Mouse (Mus musculus) frontal cortex, postnatal 14 days (tissue): ENCODE measurements around the gene Zfp78.
"Not testable (repeated sequence)": the region's sequence is repeated elsewhere in the genome, so short reads cannot be mapped to it uniquely, and the experiment has no call there.

Source experiments
- DNase-seq, 2 experiments: peaks; one replicate each; pipeline ENCODE4 v3.0.0; 2022; ENCODE audit warnings: low spot score in 2 of 2

Gene Zfp78

GRCm38 (mm10) chr7:6363047-6363488 lies at the start of gene Zfp78:
Gene Zfp78 (plus strand): TSS chr7:6363280.
- no peak for DNase-seq

GRCm38 (mm10) chr7:6330458-6331232 lies 32.4 kb upstream of the Zfp78 start:
- peak; percentile 31 to 33 for DNase-seq

GRCm38 (mm10) chr7:6331233-6331956 lies 31.7 kb upstream of the Zfp78 start, which contains the start of gene Zfp583:
Gene Zfp583 (minus strand): TSS chr7:6331285.
- peak; percentile 73 to 83 for DNase-seq

GRCm38 (mm10) chr7:6339865-6340264 lies 23.2 kb upstream of the Zfp78 start:
- no peak for DNase-seq

GRCm38 (mm10) chr7:6343501-6344071 lies 19.5 kb upstream of the Zfp78 start, which contains the start of gene Gm3854:
Gene Gm3854 (plus strand): TSS chr7:6343759.
- DNase-seq, result peak; percentile 76 to 77

GRCm38 (mm10) chr7:6344124-6344523 lies 19.0 kb upstream of the Zfp78 start:
- no peak for DNase-seq

GRCm38 (mm10) chr7:6358121-6358520 lies 5.0 kb upstream of the Zfp78 start:
- DNase-seq, result no peak

- no peak for DNase-seq
Measured at GRCm38 (mm10) chr7:6358937-6359590, 4.0 kb upstream of the Zfp78 start.

GRCm38 (mm10) chr7:6360477-6361060 lies 2.5 kb upstream of the Zfp78 start:
- DNase-seq, result no peak

GRCm38 (mm10) chr7:6361756-6362155 lies 1.3 kb upstream of the Zfp78 start:
- DNase-seq, result no peak

GRCm38 (mm10) chr7:6362268-6363046 lies 623 bp upstream of the Zfp78 start:
- peak; percentile 98 to 99 for DNase-seq

- no peak for DNase-seq
Measured at GRCm38 (mm10) chr7:6364761-6365160, 1.7 kb downstream of the Zfp78 start.

DNA sequence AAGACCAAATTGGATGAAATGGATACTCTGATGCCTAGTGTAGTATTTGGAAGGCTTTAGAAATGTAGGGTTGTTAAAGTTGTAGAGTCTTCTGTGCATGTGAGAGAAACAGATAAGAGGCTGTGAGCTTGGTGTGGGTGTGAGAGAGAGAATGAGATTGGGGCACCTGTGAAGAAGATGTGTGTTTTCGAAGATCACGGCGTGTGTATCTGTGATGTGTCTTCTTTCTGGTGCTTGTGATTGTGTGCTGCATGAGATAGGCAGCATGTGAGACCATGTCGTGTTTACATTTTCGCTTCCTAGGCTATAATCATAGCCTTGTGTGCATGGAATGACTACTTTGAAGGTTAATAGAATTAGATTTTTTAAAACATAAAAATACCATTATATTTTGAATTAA lies 4.1 kb downstream of the Zfp78 start:
- DNase-seq, result no peak

DNA sequence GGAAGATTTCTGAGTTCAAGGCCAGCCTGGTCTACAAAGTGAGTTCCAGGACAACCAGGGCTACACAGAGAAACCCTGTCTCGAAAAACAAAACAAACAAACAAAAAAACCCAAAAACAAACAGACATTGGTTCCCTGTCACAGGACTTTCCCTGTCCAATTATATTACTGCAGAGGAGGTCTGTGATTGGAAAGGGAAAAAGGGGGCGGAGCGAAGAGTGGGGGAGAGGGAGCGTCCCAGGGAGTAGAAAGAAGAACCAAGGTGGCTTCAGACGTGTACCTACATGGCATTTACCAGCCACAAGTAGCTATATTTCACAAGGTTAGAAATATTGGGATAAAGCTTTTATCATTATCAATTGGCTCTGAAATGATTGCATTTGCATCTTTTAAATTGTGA lies 5.1 kb downstream of the Zfp78 start:
- not testable (repeated sequence) for DNase-seq

DNA sequence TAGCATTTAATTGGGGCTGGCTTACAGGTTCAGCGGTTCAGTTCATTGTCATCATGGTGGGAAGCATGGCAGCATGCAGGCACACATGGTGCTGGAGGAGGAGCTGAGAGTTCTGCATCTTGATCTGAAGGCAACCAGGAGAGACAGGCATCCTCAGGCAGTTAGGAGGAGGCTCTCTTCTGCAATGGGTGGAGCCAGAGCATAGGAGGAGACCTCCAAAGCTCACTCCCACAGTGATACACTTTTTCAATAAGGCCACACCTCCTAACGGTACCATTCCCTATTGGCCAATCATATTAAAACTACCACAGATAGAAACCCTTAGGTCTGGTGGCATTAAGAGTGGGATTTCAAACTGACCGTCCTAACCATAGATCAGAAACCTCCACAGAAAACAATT lies 6.4 kb downstream of the Zfp78 start:
- no peak for DNase-seq

DNA sequence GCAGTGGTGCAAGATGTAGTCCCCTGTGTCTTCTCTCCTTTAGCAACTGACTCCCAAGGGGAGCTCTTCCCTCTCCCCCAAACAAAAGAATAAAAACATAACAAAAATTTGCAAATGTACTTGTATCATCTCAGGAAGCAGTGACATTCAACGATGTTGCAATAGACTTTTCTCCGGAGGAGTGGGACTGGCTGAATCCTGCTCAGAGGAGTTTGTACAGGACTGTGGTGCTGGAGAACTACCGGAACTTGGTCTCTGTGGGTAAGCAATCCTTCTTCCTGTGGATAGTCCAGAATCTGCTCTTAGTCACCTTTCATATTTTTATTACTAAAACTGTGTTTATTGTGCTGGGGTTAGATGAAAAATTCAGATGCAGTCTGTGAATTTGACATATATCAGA lies 9.9 kb downstream of the Zfp78 start:
- DNase-seq, result no peak

GRCm38 (mm10) chr7:6378441-6378840 lies 15.4 kb downstream of the Zfp78 start:
- DNase-seq, result peak; percentile 24 to 27

DNA sequence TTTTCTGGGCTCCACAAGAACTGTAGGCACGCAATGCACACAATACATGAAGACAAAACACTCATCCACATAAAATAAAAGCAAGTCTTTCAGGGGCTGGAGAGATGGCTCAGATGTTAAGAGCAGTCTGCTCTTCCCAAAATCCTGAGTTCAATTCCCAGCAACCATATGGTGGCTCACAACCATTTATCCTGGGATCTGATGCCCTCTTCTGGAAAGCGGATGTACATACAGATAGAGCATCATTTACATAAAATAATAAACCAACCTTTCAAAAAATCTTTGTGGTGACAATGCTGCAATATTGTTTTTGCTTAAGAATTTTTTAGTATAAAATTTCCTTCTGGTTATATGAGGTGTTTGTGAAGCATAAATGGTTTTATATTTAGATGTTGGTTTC lies 18.4 kb downstream of the Zfp78 start:
- no peak for DNase-seq

DNA sequence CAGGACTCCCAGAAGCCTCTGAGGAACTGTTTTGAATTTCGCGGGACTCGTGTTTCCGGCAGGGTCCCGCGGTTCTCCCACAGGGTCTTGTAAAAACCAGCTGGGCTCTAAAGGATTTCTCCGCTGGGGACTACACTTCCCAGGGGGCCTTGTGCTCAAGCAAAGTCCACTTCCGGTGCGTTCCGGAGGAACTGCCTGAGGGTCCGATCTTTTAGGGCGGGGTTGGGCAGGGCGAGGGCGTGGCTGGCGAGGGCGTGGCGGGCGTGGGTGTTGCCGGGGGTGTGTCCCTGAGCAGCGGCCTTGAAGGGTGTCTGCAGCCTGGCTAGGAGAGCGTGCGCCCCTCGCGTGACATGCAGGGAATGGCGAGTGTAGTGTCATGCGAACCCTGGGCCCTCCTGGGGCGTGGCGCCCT lies 20.0 kb downstream of the Zfp78 start, which contains the start of gene Zfp28:
TSS of gene Zfp28 (plus strand) at position 252 of the 412 bp plus-strand sequence.
- DNase-seq, result peak; percentile 85 to 88

GRCm38 (mm10) chr7:6384011-6384410 lies 20.9 kb downstream of the Zfp78 start:
- DNase-seq, result no peak

- no peak for DNase-seq
Measured at GRCm38 (mm10) chr7:6386995-6387394, 23.9 kb downstream of the Zfp78 start.
